Mouse (Mus musculus) Muller cell, postnatal 12 days (primary cell): Measurements from ENCODE around the gene Rbm45.

Experiments used
- DNase-seq: peaks from one replicate; pipeline ENCODE4 v3.0.0-alpha.2; 2015; ENCODE audit errors: inconsistent ontology term

The Rbm45 gene

DNA sequence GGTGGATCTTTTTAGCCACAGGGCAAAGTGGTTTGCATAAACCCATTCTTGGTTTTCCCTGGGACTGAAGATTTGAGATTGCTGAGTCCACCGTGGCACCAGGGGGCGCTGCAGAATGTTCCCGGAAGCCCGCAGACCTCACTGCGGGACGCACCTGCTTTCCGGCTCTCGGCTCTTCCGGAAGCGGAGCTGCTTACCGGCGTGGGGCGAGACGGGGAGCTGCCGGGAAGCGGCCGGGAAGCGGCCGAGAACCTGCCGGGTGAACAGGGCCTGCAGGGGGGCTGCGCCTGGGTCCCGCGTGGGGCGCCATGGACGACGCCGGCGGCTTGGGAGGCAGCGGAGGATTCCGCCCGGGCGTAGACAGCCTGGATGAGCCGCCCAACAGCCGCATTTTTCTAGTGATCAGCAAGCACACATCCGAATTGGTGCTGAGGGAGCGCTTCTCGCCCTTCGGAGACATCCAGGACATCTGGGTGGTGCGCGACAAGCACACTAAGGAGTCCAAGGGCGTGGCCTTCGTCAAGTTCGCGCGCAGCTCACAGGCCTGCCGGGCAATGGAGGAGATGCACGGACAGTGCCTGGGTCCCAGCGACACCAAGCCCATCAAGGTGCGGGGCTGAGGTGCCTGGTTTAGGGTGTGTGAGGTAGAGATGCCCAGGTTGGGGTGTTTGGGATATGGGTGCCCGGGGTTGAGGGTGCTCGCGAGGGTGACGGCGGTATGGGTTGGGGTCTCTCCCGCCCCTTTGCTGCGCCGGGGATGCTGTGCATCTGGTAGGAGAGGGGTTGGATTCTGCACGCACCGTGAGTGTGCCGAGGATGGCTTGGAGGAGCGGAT is at the start of gene Rbm45:
Gene Rbm45, plus strand, starts transcription at position 164 of the 835 bp plus-strand sequence.
- DNase-seq: peak; percentile 86

GRCm38 (mm10) chr2:76320336-76320735 is 49.4 kb upstream of the Rbm45 start:
- DNase-seq: no peak

- no peak for DNase-seq
Measured at GRCm38 (mm10) chr2:76323185-76323875, 46.5 kb upstream of the Rbm45 start.

DNA sequence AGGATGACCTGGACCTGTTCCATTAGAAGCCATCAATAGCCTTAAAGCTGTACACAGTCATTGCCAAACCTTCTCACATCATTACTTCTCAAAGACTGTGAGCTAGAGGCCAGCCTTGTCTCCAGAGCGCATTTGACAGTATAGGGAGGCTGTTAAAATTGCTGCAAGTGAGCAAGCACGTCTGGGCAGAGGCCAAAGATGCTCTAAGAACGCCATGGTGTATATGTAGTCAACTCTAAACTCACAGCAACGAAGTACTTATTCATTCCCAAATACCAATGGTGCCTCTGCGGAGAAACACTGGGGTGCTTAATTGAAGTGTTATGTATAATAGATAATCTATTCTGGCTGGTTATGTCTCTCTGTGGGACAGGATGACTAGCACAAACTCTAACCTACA is 45.3 kb upstream of the Rbm45 start:
- DNase-seq: no peak

- DNase-seq: no peak
Measured at GRCm38 (mm10) chr2:76326161-76326560, 43.6 kb upstream of the Rbm45 start.

DNA sequence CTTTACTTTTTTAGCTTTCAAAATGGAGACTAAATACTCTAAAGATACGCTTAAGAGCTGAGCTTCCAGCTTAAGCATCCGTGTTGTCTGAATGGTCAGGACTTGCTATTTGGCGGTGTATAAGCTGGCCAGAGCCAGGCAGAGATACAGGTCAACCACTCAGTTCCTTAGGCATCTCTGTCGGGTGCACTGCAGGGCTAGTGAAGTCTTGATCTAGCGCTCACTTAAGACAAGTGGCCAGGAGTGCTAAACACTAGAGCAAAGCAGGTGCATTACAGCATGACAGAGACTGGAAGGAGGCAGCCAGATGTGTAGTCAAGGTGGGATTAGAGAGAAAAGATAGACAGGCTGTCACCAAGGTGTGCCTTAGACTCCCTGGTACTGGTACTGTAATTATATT is 39.7 kb upstream of the Rbm45 start:
- DNase-seq: no peak

- peak; percentile 72 for DNase-seq
Measured at GRCm38 (mm10) chr2:76332161-76332805, 37.5 kb upstream of the Rbm45 start.

GRCm38 (mm10) chr2:76334596-76334995 is 35.2 kb upstream of the Rbm45 start:
- DNase-seq: no peak

DNA sequence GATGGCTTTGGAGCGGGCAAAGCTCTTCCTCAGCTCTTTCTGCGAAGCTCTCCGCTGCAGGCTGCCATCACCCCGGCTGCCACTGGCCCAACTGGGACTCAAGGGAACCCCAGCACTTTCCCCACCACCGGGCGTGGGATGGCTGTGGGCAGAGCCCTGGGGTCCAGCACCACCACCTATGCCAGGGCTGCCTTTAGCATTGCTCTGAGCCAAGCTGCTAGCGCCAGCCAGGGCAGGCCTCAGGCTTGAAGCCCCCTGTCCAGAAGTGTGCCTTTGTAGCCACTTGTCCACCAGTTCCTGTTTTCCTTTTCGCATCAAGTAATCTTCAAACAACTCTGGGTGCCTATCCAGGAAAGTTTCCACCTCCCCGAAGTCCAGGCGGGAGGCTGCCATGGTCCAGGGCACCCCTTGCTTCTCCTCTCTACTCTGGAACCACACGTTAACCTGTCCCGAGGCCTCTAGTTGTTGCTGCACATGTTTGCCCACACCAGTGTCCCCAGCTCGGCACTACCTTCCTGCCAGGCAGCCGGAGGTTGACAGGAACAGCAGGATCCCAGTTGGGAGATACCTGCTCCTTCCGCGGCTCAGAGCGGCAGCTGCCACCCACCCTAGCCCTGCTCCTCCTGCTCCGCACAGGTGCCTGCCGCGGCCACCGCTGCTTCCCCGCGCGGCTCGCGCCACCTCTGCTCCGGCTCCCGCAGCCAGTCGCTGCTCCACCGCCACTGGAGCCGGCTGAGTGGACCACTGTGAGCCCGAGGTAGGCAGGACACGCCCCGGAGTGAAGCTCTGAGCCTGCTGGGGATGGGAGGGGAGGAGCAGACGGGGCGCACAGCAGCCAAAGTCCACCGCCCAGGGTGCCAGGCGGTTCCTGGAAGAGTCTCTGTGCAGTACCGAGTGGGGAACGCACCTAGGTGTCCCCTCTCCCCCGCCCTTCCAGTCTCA is 31.3 kb upstream of the Rbm45 start, which contains the start of gene Pde11a:
Gene Pde11a, minus strand, starts transcription at position 560 of the 942 bp plus-strand sequence.
- DNase-seq: peak; percentile 55

DNA sequence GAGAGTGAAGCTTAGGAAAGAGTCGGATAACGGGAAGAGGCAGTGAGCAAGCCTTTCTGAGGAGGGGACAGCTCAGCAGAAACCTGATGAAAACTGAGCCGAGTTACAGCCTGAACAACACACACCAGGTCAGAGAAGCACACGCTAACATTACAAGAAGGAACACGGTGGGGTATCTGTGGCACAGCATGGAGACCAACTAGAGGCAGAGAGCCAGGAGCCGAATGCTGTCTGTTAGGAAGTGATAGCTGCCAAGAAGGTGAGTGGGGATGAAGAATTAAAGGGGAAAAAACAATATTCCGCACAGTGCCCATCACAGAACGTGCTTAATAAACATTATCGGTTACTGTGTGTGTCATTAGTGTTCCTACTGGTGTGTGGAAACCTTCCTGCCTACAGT is 27.6 kb upstream of the Rbm45 start:
- DNase-seq: no peak

DNA sequence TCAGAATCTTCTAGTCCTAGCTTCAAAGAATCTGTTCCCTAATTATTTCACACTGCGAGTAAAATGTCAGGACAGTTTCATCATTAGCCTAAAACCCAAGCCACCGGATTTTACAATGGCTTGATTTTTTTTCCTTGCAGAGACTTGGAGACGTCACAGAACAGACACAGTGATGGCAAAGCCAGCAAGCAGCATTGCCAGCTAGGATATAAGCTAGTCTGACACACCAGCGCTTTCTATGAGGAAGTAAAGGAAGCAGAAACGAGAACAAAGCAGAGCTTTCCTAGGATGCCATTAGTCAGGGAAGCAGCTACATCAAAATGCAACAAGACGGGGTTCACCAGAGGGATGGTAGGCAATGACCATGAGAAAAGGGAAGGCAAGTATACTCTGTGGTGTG is 21.9 kb upstream of the Rbm45 start:
- DNase-seq: peak; percentile 29

DNA sequence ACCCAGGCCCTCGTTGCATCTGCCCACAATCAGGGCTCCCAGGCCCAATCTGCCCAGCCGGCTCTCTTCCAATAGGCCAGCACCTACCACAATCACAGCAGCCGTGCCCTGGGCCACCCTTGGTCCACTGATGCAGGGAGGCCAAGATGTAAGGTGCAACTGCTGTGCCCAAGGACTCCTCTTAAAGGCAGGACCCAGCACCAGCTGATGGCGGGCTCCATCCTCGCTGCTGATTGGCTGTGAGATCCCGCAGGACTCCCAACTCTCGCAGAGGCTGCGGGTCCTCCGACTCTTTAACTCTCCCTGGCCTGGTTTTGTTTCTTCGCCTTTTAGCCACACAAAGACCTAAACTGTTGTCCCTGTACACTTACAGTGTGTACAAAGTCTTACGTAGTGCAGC is 9.6 kb upstream of the Rbm45 start, which contains the start of gene Cyct:
Gene Cyct, minus strand, starts transcription at position 225 of the 400 bp plus-strand sequence.
- DNase-seq: no peak

GRCm38 (mm10) chr2:76362111-76362510 is 7.7 kb upstream of the Rbm45 start:
- DNase-seq: peak; percentile 14

DNA sequence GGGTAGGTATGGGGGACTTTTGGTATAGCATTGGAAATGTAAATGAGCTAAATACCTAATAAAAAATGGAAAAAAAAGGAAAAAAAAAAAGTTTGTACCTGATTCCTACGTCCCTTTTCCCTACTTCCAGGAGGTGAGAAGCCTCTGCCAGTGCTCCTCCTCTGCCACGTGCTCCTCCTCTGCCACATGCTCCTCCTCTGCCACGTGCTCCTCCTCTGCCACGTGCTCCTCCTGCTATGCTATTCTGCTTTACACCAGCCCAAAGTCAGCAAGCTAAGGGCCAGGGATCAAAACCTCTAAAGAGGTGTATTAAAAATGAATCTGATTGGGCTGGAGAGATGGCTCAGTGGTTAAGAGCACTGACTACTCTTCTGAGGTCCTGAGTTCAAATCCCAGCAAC is 4.0 kb upstream of the Rbm45 start:
- DNase-seq: no peak

DNA sequence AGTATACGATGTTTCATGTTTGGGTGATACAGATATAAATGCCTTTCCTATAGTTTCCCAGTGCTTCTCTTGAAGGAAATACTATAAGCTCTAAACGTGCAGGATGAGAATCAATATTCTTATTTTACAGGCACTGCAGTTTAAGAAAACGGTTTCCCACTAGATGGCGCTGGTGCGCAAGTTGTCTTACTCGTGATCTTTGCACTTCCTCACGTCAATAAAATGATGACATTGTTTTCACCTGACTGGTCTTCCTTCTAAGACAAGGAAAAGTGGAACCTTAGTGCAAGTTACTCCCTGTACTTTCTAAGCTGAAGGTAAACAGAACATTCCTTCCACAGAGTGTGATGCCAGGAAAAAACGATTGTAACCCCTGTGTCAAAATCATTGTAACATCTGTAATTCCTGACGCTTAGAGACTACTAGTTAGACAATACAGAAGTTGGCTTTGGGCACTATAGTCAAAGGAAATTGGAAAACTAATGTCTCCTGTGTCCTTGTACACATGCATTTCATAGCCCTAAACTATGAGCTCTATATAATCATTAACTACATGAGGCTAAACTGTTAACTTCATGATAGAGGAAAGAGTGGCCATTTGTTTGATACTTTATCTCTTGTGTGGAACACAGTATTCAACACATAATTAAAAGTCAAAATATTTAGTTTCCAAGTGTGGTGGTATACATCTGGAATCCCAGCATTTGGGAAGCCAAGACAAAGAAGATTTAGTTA is 2.4 kb upstream of the Rbm45 start:
- peak; percentile 40 for DNase-seq

- no peak for DNase-seq
Measured at GRCm38 (mm10) chr2:76368861-76369660, 723 bp upstream of the Rbm45 start.

GRCm38 (mm10) chr2:76370656-76370922 is 805 bp downstream of the Rbm45 start:
- no peak for DNase-seq

DNA sequence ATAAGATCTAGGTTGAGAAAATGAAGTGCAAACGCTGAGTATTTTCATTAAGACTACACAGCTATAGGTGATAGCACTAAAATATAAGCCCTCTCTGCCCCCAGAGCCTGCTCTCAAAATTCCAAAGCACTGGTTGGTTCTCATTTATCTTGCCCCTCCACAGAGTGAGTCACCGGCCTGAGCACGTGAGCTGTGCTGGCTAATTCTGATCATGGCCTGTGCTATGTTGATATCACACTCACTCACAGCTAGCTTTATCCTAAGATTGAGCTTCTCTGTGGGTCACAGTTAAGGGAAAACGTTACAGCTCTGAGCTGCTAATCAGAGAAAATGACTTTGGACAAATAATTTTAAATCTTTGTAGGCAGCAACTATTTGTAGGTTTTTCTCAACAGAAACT is 2.5 kb downstream of the Rbm45 start:
- no peak for DNase-seq

- no peak for DNase-seq
Measured at GRCm38 (mm10) chr2:76374544-76375206, 4.9 kb downstream of the Rbm45 start.
